Mouse (Mus musculus) myocyte (in vitro differentiated cells): ENCODE results near the gene Slc16a12.

Experiments used
- CEBPB ChIP-seq: IDR thresholded peaks from 2 replicates; pipeline ENCODE4 v1.6.1; 2011; ENCODE audit warnings: mild to moderate bottlenecking, moderate library complexity; ENCODE audit not compliant: poor library complexity, insufficient read depth, severe bottlenecking
- E2F4 ChIP-seq: IDR thresholded peaks from one replicate; pipeline ENCODE4 v1.6.1; 2011; ENCODE audit warnings: mild to moderate bottlenecking, control low read depth, moderate library complexity; ENCODE audit not compliant: insufficient read depth
- MAX ChIP-seq: IDR thresholded peaks from one replicate; pipeline ENCODE4 v1.6.1; 2011; ENCODE audit warnings: low read depth, mild to moderate bottlenecking, control low read depth
- MYOD1 ChIP-seq, 3 experiments: IDR thresholded peaks; one replicate each; pipeline ENCODE4 v1.6.1; 2011; ENCODE audit warnings: control low read depth in 2 of 3, low read depth in 2 of 3, mild to moderate bottlenecking in 2 of 3, moderate library complexity in 1 of 3; ENCODE audit not compliant: insufficient read length in 2 of 3, control insufficient read depth in 1 of 3
- MYOG ChIP-seq, 3 experiments: IDR thresholded peaks; one replicate each; pipeline ENCODE4 v1.6.1; 2011; ENCODE audit warnings: control low read depth in 2 of 3, low read depth in 2 of 3, mild to moderate bottlenecking in 2 of 3; ENCODE audit not compliant: insufficient read length in 2 of 3, control insufficient read depth in 1 of 3, insufficient read depth in 1 of 3
- POLR2A ChIP-seq: IDR thresholded peaks from one replicate; pipeline ENCODE4 v1.6.1; 2011; ENCODE audit warnings: low read depth, mild to moderate bottlenecking, control low read depth, moderate library complexity; ENCODE audit not compliant: insufficient read length
- POLR2AphosphoS2 ChIP-seq: IDR thresholded peaks from one replicate; pipeline ENCODE4 v1.6.1; 2011; ENCODE audit warnings: low read depth, control low read depth; ENCODE audit not compliant: insufficient read length
- REST ChIP-seq: IDR thresholded peaks from one replicate; pipeline ENCODE4 v1.6.1; 2011; ENCODE audit warnings: mild to moderate bottlenecking, control low read depth, moderate library complexity; ENCODE audit not compliant: insufficient read depth, insufficient read length
- SRF ChIP-seq: IDR thresholded peaks from one replicate; pipeline ENCODE4 v1.6.1; 2011; ENCODE audit warnings: low read depth; ENCODE audit not compliant: control insufficient read depth, insufficient read length
- TCF12 ChIP-seq: IDR thresholded peaks from one replicate; pipeline ENCODE4 v1.6.1; 2011; ENCODE audit warnings: mild to moderate bottlenecking, control low read depth; ENCODE audit not compliant: poor library complexity, insufficient read depth, severe bottlenecking
- TCF3 ChIP-seq: IDR thresholded peaks from one replicate; pipeline ENCODE4 v1.6.1; 2011; ENCODE audit warnings: low read depth, control low read depth; ENCODE audit not compliant: insufficient read length
- USF1 ChIP-seq: IDR thresholded peaks from one replicate; pipeline ENCODE4 v1.6.1; 2011; ENCODE audit warnings: low read depth, mild to moderate bottlenecking, control low read depth, moderate library complexity

DNA sequence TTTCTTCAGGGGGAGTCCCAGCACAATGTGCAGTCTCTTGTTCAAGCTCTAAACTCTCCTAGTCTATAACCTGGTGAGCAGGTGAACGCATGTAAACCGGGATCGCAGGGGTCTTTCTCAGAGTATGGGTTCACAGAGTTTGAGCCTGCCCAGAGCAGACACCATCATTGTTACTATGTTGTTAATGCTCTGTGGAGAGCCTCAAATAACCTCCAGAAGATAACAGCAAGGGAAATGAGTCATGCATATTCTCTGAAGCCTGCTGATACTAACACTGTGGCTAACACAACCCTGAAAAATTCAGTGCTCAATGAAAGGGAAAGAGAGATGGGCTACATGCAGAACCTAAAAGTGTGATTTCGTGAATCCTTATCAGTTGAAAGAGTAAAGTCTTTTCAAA is 68.7 kb downstream of the Slc16a12 start:
- no peak for TF ChIP-seq E2F4
- TF ChIP-seq POLR2A: no peak
- no peak for TF ChIP-seq TCF12
- TF ChIP-seq TCF3: no peak
- no peak for TF ChIP-seq CEBPB
- no peak for TF ChIP-seq MYOG (IDR thresholded peaks at IDR 0.05; ENCODE audit: control insufficient read depth in 1 of 3, insufficient read depth in 1 of 3, insufficient read length in 2 of 3, low read depth in 2 of 3)
- no peak for TF ChIP-seq POLR2AphosphoS2
- TF ChIP-seq MAX: no peak
- TF ChIP-seq USF1: no peak
- TF ChIP-seq MYOD1 (IDR thresholded peaks at IDR 0.05; ENCODE audit: control insufficient read depth in 1 of 3, insufficient read length in 2 of 3, low read depth in 2 of 3): no peak
- TF ChIP-seq SRF: no peak
- no peak for TF ChIP-seq REST
